Mouse (Mus musculus) hindbrain, embryonic 14.5 days (tissue): Measurements from ENCODE around the gene Abr. TPM values are rescaled to one million over a fixed set of nuclear protein-coding genes. Genes with fewer than 3 reads are reported as not detected.

ENCODE experiments used
- ATAC-seq: fragments of 200-750 bp; cut with Nextera tagmentation; 2 replicates; pipeline ENCODE4 v1.8.0; 2017; ENCODE audit warnings: moderate number of reproducible peaks, mild to moderate bottlenecking, moderate TSS enrichment, moderate library complexity; ENCODE audit not compliant: low FRiP score
- DNase-seq: peaks from one replicate; pipeline ENCODE4 v3.0.0-alpha.2; 2015; ENCODE audit warnings: low spot score
- H3K27ac ChIP-seq: fragments of 300-500 bp; sonication (generic); 2 replicates; pipeline ENCODE4 v1.5.1; 2014; ENCODE audit warnings: mild to moderate bottlenecking, moderate library complexity
- H3K27me3 ChIP-seq: fragments of 300-500 bp; sonication (generic); 2 replicates; pipeline ENCODE4 v1.6.1; 2014; ENCODE audit warnings: mild to moderate bottlenecking, low read length, mixed read lengths; ENCODE audit not compliant: control insufficient read depth, insufficient read depth
- H3K36me3 ChIP-seq: fragments of 300-500 bp; sonication (generic); replicated peaks from 2 replicates; pipeline ENCODE4 v1.6.1; 2014; ENCODE audit not compliant: control insufficient read depth, insufficient read depth
- H3K4me1 ChIP-seq: fragments of 300-500 bp; sonication (generic); replicated peaks from 2 replicates; pipeline ENCODE4 v1.6.1; 2014; ENCODE audit warnings: antibody characterized with exemption, low read length, mixed read lengths; ENCODE audit not compliant: control insufficient read depth, insufficient read depth
- H3K4me2 ChIP-seq: fragments of 300-500 bp; sonication (generic); replicated peaks from 2 replicates; pipeline ENCODE4 v1.6.1; 2014; ENCODE audit warnings: mild to moderate bottlenecking, moderate library complexity
- H3K4me3 ChIP-seq: fragments of 300-500 bp; sonication (generic); replicated peaks from 2 replicates; pipeline ENCODE4 v1.5.1; 2014; ENCODE audit warnings: mild to moderate bottlenecking, low read length
- H3K9ac ChIP-seq: fragments of 300-500 bp; sonication (generic); 2 replicates; pipeline ENCODE4 v1.6.1; 2014
- H3K9me3 ChIP-seq: fragments of 300-500 bp; sonication (generic); 2 replicates; pipeline ENCODE4 v1.6.1; 2016; ENCODE audit warnings: low read length; ENCODE audit not compliant: control insufficient read depth
- WGBS: fragments of 180-500 bp; shearing (Covaris S2); extraction: QIAGEN DNeasy Blood & Tissue Kit; methylation state at CpG from one replicate; pipeline ENCODE4 v1.1.7; 2014; 5-methylcytosine and 5-hydroxymethylcytosine counted together
- polyA plus RNA-seq: library from polyadenylated mRNA; unstranded; fragments of >200 nt; fragmentation: Nextera tagmentation; extraction: Ambion mirVana; gene quantifications from 2 replicates; pipeline ENCODE4 v1.2.1, GENCODE M21; 2014

The Abr gene
- 115 and 123 TPM in 2 replicates for polyA plus RNA-seq

- H3K4me2 ChIP-seq = peak within 1 kb of the TSS; percentile 99
- DNase-seq = peak; percentile 48
- H3K36me3 ChIP-seq = no peaks in the 10 kb centered on the region
- no peak for ATAC-seq
- peak within 1 kb of the TSS; percentile 62 for H3K4me3 ChIP-seq
- H3K27ac ChIP-seq = no peak within 1 kb of the TSS
- no peaks in the 10 kb centered on the region for H3K9me3 ChIP-seq
- peaks cover 9% of the 10 kb centered on the region; the same call in 1 of the 2 replicates for H3K27me3 ChIP-seq
- H3K9ac ChIP-seq = peak within 1 kb of the TSS; percentile 57
- WGBS = 0% methylated on average over 31 of the region's 31 CpGs
- peaks cover 23% of the 10 kb centered on the region for H3K4me1 ChIP-seq
These were observed at the start of gene Abr for GRCm38 (mm10) chr11:76622152-76622565. Abr (minus strand) TSS chr11:76622314.

GRCm38 (mm10) chr11:76667807-76668206 lies 45.7 kb upstream of the Abr start:
- Histone ChIP-seq H3K4me2 (no peak overlapping the region), H3K36me3 (no peaks in the 10 kb centered on the region), H3K9me3 (no peaks in the 10 kb centered on the region), H3K4me1 (peaks cover 12% of the 10 kb centered on the region; the same call in 1 of the 2 replicates), H3K27ac (no peak overlapping the region), H3K9ac (no peak overlapping the region), H3K4me3 (no peak overlapping the region), H3K27me3 (peaks cover 73% of the 10 kb centered on the region)
- WGBS = 36% methylated on average over 4 of the region's 4 CpGs
- DNase-seq (no peak), ATAC-seq (no peak)

GRCm38 (mm10) chr11:76666002-76666649 lies 44.0 kb upstream of the Abr start:
- Histone ChIP-seq H3K9me3 (no peaks in the 10 kb centered on the region), H3K36me3 (no peaks in the 10 kb centered on the region), H3K9ac (peak overlapping the region; percentile 60), H3K27me3 (peaks cover 56% of the 10 kb centered on the region), H3K4me1 (peaks cover 6% of the 10 kb centered on the region; the same call in 1 of the 2 replicates), H3K27ac (no peak overlapping the region), H3K4me3 (peak overlapping the region; percentile 39), H3K4me2 (peak overlapping the region; percentile 73)
- WGBS = 9% methylated on average over 35 of the region's 35 CpGs
- no peak; the same call in 1 of the 2 replicates for ATAC-seq
- no peak for DNase-seq

- no peak overlapping the region for H3K4me2 ChIP-seq
- WGBS = 75% methylated on average over 7 of the region's 7 CpGs
- peaks cover 27% of the 10 kb centered on the region for H3K27me3 ChIP-seq
- no peaks in the 10 kb centered on the region for H3K9me3 ChIP-seq
- H3K9ac ChIP-seq = no peak overlapping the region
- H3K4me3 ChIP-seq = no peak overlapping the region
- no peak overlapping the region for H3K27ac ChIP-seq
- no peaks in the 10 kb centered on the region for H3K36me3 ChIP-seq
- ATAC-seq = no peak
- no peak for DNase-seq
- peaks cover 6% of the 10 kb centered on the region; the same call in 1 of the 2 replicates for H3K4me1 ChIP-seq
These were observed 39.8 kb upstream of the Abr start for GRCm38 (mm10) chr11:76661790-76662468.

- ATAC-seq = no peak
- no peak overlapping the region for H3K4me2 ChIP-seq
- H3K36me3 ChIP-seq = no peaks in the 10 kb centered on the region
- 65% methylated on average over 14 of the region's 14 CpGs for WGBS
- no peak overlapping the region for H3K27ac ChIP-seq
- no peak overlapping the region for H3K9ac ChIP-seq
- no peak overlapping the region for H3K4me3 ChIP-seq
- H3K27me3 ChIP-seq = peaks cover 7% of the 10 kb centered on the region; the same call in 1 of the 2 replicates
- no peaks in the 10 kb centered on the region for H3K9me3 ChIP-seq
- no peak for DNase-seq
- H3K4me1 ChIP-seq = no peaks in the 10 kb centered on the region
These were observed 37.2 kb upstream of the Abr start for GRCm38 (mm10) chr11:76659138-76659930.

GRCm38 (mm10) chr11:76657450-76657970 lies 35.4 kb upstream of the Abr start:
- H3K4me2 ChIP-seq = no peak overlapping the region
- no peaks in the 10 kb centered on the region for H3K4me1 ChIP-seq
- H3K9ac ChIP-seq = no peak overlapping the region
- no peaks in the 10 kb centered on the region for H3K27me3 ChIP-seq
- H3K9me3 ChIP-seq = no peaks in the 10 kb centered on the region
- H3K36me3 ChIP-seq = no peaks in the 10 kb centered on the region
- H3K27ac ChIP-seq = no peak overlapping the region
- DNase-seq = no peak
- no peak for ATAC-seq
- no peak overlapping the region for H3K4me3 ChIP-seq
- 35% methylated on average over 4 of the region's 4 CpGs for WGBS

GRCm38 (mm10) chr11:76655106-76655505 lies 33.0 kb upstream of the Abr start:
- H3K9me3 ChIP-seq = no peaks in the 10 kb centered on the region
- no peaks in the 10 kb centered on the region for H3K36me3 ChIP-seq
- ATAC-seq (no peak), DNase-seq (peak; percentile 84)
- no peak overlapping the region for H3K9ac ChIP-seq
- H3K4me2 ChIP-seq = peak overlapping the region; percentile 38; the same call in 1 of the 2 replicates
- H3K27me3 ChIP-seq = no peaks in the 10 kb centered on the region
- H3K27ac ChIP-seq = no peak overlapping the region
- 10% methylated on average over 10 of the region's 10 CpGs for WGBS
- H3K4me3 ChIP-seq = no peak overlapping the region
- H3K4me1 ChIP-seq = no peaks in the 10 kb centered on the region

- DNase-seq (no peak), ATAC-seq (peak; percentile 65; the same call in 1 of the 2 replicates)
- no peak overlapping the region for H3K27ac ChIP-seq
- no peaks in the 10 kb centered on the region; the same call in 1 of the 2 replicates for H3K4me1 ChIP-seq
- H3K4me2 ChIP-seq = no peak overlapping the region
- 45% methylated on average over 3 of the region's 3 CpGs for WGBS
- H3K9me3 ChIP-seq = no peaks in the 10 kb centered on the region
- no peaks in the 10 kb centered on the region for H3K27me3 ChIP-seq
- H3K4me3 ChIP-seq = no peak overlapping the region
- no peaks in the 10 kb centered on the region for H3K36me3 ChIP-seq
- H3K9ac ChIP-seq = no peak overlapping the region
These were observed 30.8 kb upstream of the Abr start for GRCm38 (mm10) chr11:76652838-76653334.
